Mouse (Mus musculus) skeletal muscle tissue, adult 2 months (tissue): ENCODE results near the gene Rae1.
A peak's percentile ranks its signal among the peaks of the same experiment; 100 is the strongest.

ENCODE experiments used
- DNase-seq: peaks from one replicate; pipeline ENCODE4 v3.0.0-alpha.2; 2012; ENCODE audit warnings: low read depth, low spot score

The Rae1 gene

GRCm38 (mm10) chr2:173026688-173027131 lies 26.8 kb downstream of the Rae1 start:
- no peak for DNase-seq

- DNase-seq: no peak
Measured at GRCm38 (mm10) chr2:173027169-173027823, 27.4 kb downstream of the Rae1 start.

GRCm38 (mm10) chr2:173027824-173028495 lies 28.0 kb downstream of the Rae1 start:
- peak; percentile 83 for DNase-seq

DNA sequence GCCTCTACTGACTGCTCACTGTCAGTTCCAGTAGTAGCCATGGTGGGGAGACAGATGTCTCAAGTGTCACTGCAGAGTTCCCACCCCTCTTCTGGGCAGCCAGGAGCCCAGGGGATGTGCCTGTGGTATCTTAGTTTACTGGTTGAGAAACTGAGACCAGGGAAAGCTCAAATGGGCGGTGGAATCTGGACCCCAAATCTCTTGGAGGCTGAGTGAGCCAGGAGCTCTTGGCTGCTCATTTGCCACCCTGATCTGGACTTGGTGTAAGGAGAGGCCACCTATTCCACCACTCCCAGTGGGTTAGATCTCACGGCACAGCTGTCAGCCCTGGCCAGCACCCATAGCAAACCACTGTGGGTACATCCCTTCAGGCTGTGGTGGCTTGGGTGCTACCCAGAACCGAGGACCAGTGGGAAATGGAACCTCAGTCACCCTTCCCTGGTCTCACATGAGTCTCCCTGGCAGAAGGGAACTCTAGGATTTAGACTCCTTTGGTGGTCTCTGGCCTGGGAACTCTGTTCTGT lies 28.7 kb downstream of the Rae1 start:
- DNase-seq: no peak

DNA sequence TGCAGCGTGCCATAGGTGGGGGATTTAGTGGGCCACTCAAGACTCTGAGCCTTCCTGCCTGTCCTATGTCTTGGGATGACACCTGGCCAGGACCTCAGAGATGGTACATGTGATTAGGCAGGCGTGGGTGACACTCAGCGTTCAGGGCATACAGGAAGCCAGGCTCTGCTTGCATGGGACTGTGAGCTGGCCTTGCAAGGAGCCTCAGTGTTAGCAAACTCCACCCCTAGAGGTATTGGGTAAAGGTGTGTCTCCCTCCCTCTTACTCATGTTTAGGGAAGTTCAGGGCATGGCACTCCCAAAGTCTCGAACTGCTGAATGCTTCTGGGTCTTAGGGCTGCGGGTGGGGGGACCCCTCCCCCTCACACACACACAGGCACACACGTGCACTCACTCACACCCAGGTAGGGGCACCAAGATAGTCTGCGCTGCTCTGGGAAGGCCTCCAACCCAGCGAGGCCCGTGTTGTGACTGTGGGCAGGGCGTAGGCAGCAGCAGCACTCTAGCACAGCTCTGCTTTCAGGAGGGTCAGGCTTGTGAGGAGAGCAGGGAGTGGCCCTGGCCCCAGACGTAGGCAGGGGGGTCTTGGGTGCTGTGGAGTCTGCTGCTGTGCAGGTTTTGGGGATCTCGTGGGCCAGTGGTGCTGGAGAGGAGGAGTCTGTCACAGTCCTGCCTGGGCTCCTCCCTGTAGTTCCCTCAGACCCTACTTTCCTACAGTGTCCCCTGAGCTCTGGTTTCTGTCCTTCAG lies 30.8 kb downstream of the Rae1 start:
- no peak for DNase-seq

DNA sequence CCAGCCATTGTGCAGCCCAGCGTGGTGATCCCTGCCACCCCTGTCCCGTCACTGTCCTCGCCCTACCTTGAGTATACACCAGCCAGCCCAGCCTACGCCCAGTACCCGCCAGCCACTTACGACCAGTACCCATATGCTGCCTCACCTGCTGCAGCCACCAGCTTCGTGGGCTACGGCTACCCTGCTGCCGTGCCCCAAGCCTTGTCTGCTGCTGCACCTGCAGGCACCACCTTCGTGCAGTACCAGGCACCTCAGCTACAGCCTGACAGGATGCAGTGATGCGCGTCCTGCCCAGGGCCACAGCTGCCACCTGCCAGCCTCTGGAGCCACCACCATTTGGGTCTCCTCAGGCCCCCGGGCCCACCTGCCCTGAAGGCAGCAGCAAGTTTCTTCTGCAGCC lies 33.6 kb downstream of the Rae1 start:
- no peak for DNase-seq

- DNase-seq: no peak
Measured at GRCm38 (mm10) chr2:173034998-173035397, 35.1 kb downstream of the Rae1 start.

DNA sequence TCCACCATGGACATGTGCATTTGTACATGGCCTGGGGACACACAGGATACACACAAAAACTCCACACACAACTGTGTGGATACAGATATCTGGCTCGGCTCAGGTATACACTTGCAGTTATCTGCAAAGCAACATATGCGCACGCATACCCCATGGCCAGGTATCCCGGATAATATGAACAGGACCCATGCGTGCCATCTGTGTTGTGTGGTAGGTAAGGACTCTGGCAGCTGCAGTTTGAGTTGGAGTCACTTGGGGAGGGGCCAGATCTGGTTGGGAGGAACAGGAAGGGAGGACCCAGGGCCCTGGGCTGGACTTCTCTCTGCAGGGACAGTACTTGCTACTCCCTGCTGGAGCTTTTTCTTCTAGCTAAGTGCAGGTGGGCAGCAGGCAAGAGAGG lies 35.7 kb downstream of the Rae1 start:
- no peak for DNase-seq

- DNase-seq: no peak
Measured at GRCm38 (mm10) chr2:173036055-173036454, 36.1 kb downstream of the Rae1 start.

DNA sequence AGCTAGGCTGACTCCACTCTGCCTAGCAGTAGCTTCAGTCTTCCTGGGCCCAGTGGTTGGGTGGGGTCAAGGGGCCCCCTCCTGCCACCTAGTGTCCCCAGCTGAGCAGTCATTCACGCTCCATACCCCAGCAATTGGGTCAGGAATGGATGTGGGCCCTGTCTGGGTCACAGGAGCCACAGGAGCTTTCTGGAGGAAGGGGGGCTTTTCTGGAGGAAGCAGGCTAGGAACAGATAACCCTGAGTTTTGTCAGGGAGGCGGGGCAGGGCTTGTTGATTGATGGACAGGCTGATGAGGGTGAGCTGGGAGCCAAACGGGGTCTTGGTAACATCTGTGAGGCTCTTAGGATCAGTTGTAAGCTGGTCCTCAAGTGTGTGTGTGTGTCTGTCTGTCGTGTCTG lies 36.7 kb downstream of the Rae1 start:
- DNase-seq: no peak

DNA sequence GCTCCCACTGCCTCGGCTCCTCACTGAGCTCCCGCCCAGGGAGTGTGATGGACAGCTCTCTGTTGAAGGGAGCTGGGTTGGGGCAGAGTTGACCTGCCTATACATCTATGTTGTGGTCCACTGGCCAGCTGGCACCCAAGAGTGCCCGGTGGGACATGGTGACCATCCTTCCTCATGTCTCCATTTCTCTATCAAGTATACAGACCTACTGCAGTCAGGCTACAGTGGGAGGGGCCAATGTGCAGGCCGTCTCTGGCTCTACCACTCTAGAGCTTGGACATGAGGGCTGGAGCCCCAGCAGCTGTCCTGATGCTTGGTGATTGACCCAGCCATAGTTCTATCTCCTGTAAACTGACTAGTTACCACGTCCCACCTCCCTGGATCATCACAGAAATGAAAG lies 37.4 kb downstream of the Rae1 start:
- no peak for DNase-seq

- DNase-seq: no peak
Measured at GRCm38 (mm10) chr2:173037827-173038607, 38.1 kb downstream of the Rae1 start.

DNA sequence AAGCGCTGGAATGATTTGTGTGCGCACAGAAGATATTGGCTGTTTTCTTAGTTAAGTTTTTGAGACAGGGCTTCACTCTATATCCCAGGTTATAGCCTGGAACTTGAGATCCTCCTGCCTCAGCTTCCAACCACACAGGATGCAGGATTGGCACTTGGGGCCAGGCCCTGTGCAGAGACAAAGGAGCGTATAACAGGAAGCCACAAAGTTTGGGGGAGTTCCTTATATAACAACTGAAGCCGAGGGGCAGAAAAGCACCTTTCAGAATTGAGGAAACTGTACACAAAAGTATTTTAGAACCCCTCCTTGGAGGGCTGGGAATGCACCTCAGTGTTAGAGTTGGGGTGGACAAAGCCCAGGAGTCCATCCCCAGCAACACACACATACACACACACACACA lies 39.1 kb downstream of the Rae1 start:
- DNase-seq: no peak

- DNase-seq: no peak
Measured at GRCm38 (mm10) chr2:173040803-173041202, 40.9 kb downstream of the Rae1 start.

GRCm38 (mm10) chr2:173041242-173041641 lies 41.3 kb downstream of the Rae1 start:
- no peak for DNase-seq

- no peak for DNase-seq
Measured at GRCm38 (mm10) chr2:173041893-173042292, 42.0 kb downstream of the Rae1 start.

DNA sequence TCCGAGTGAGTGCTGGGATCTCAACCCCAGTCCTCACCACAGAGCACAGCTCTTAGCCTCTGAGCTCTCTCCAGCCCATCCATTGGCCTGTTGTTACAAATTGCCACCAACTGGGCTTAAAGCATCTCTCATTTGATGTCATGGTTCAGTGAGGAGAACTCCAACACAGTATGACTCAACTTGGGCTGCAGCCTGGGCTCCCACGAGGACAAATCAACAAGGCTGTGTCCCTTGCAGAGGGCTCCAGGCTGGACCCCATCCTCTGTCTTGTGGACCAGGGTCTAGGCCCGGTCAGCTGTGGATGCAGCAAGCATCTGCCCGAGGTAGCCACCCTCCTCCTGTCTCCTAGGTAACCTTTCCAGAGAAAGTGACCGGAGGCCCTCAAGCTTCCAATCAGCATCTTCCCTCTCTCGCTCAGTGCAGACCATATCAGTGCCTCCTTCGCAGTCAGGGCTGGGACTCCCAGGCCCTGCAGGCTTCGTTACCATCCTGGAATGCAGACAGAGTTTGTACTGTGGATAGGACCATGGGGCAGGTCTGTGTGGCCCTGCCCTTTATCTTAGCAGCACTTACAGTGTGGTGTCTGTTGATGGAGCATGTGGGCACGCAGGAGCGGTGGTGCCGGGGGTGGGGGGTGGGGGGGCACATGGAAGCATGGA lies 42.7 kb downstream of the Rae1 start:
- no peak for DNase-seq

DNA sequence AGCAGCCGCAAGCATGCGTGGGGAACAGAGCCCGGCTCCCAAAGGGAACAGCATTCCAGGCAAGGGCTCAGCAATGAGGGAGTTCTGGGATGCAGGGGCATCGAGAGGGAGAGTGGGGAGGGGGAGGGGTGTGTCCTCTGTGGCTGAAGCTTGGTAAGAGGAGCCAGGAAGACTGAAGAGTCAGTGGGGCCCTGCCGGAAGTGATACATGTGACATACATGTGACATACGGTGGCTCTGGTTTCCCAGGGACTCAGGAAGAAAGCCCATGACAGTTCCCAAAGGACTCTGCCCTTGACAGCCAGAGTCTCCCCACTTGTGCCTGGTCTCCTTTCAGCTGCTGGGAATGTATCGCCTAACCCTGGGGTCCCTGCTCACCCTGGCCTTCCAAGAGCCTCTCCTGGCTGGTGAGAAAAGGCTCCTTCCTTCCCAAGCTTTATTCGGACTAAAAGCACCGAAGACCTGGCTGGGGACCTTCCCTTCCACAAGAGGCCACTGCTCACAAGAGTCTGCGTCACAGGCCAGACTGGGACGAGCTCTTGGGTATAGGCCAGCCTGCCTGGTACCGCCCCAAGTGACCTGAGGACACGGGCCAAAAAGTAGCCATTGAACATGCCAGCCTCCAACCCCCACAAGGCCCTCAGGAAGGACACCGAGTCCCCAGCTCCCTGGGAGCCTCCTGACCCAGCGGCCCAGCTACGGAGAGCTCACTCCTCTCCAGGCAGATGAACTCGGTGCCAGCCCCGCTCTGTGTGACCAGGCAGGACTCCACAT lies 44.5 kb downstream of the Rae1 start:
- peak; percentile 95 for DNase-seq

DNA sequence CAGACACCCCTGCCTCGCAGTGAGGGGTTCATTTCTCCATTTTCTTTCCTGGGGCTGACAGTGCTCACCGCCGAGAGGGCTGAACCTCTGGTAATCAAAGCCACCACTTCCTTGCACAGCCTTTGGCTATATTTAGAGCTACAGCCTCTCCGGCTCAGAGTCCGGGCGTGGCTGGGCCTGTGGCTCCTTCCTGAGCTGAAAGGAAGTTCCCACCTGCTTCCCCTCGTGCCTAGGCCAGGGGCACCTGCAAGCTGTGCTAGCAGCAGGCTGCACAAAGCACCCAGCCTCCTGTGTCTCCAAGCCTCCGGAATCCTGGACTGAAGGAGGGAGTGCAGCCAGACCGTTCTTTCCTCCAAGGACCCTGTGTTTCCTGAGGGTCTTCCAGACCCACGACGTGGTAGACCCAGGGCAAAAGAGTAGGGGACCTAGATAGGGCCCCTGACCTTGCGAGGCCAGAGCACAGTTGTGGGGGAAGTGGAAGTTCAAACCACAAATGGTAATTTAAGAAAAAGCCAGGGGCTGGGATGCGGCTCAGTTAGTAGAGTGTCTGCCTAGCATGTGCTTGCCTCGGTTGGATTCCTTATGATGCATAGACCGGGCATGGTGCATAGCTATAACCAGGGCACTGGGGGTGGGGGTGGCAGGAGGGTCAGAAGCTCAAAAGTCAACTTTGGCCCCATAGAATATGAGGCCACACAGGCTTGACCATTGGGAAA lies 46.8 kb downstream of the Rae1 start:
- DNase-seq: peak; percentile 84

DNA sequence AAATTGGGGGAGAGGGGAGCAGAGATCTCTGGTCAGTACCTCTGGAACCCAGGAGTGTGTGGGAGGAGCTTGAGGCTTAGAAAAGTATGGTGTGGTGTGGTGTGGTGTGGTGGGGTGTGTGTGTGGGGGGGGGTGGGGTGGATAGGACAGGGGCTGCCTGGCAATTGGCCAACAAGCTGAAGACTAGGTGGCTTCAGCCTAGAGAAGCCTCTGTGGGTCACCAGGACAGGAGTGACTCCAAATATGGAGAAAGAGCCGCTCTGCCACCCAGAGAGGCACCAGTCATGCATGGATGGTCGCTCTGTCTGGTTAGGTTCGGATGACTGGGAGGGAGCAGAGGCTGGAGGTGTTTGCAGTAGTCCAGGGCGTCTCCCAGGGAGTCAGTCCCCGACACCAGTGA lies 47.6 kb downstream of the Rae1 start:
- no peak for DNase-seq
